Mouse (Mus musculus): ENCODE data around the gene Fhl2.
"Not testable (repeated sequence)": the region's sequence is repeated elsewhere in the genome, so short reads cannot be mapped to it uniquely, and the experiment has no call there.

Gene Fhl2

GRCm38 (mm10) chr1:43193423-43193822 is 3.4 kb downstream of the Fhl2 start:
- no peak for DNase-seq (ENCODE audit: low read depth, low spot score)

- no peak for DNase-seq (ENCODE audit: low read depth, low spot score)
Measured at GRCm38 (mm10) chr1:43192471-43192870, 4.3 kb downstream of the Fhl2 start.

GRCm38 (mm10) chr1:43191078-43191477 is 5.7 kb downstream of the Fhl2 start:
- DNase-seq (ENCODE audit: low read depth, low spot score): peak; percentile 48

DNA sequence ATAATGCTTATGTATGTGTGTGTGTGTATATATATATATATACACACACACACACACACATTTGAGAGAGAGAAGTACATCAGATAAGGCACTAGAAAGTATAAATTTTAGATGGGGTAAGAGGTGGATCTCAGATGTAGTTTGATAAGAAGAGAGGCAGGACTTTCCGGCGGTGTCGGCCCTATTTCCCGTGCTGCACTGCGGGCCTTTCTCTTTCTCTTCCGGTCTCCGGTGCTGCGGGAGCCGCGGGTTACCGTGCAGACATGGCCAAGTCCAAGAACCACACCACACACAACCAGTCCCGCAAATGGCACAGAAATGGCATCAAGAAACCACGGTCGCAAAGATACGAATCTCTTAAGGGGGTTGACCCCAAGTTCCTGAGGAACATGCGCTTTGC is 7.9 kb downstream of the Fhl2 start:
- DNase-seq (ENCODE audit: low read depth, low spot score): not testable (repeated sequence)

DNA sequence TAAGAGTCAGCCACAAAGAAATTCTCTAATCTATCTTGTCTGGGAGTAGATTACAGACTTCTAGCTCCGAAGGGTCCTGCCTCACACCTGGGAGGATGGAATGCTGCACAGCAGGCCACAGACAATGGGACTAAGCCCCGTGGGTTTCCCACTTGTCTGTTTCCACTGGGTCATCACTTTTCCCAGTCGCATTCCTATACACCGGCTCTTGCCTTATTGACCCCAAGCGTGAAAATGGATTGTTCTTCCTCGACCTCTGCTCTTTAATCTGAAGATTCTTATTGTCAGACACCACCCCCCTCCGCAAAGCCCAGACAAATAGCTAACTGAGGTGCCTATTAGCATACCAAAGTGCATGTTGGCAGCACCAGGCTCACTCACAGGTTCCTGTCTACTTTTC is 10.4 kb downstream of the Fhl2 start:
- no peak for DNase-seq (ENCODE audit: low read depth, low spot score)

DNA sequence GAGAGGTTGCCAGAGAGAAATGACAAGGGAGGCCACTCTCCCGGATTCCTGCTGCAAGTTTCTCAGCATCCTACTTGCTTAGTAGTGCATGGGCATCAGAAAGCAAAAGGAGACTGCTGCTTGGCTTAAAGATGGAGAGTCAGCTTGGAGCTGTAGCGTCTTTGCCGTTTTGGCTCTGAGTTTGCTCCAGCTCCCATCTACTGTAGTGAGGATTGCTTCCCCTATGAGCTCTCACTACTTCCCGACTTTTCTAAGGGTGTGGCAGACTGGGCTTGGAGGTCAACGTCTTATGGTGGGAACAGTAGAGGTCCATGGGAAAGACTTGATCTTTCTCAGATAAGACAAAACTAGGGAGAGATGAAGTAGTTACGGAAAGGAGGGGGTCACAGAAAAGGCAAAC is 15.9 kb downstream of the Fhl2 start:
- DNase-seq (ENCODE audit: low read depth, low spot score): no peak

DNA sequence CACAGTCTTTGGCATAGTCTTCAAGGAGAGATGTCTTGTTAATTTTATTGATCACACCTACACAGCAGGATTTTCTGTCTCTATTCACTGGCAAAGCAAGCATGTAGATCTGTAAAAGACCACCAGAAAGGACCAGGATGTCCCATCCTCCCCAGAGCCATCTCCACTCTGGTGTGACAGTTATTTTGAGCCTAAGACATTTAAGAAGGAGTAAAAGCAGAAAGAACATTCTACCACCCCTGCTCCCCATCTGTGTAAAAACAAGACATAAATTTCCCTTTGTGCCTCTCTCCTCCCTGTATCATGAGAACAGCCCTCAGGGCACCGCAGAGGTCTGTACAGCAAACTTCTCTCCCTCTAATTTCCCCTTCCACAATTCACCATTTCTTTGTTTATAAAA is 18.0 kb downstream of the Fhl2 start:
- DNase-seq (ENCODE audit: low read depth, low spot score): peak; percentile 88

DNA sequence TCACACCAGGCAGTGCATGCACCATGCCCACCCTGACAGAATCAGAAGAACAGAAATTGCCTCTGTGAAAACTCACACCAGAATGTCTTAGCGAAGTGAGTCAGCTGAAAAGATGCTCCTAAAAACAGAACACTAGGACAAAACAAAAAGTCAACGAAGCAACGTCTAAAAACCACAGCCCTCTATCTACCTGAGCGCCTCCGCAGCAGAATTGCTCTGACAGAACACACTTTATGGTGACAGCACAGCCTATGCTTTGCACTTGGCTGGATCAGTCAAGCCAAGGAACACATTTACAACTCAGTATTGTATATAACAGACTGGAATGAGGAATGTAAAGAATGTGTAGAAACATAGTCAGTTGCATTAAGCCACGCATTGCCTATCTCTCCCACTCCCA is 18.4 kb downstream of the Fhl2 start:
- DNase-seq (ENCODE audit: low read depth, low spot score): peak; percentile 76

- no peak for DNase-seq (ENCODE audit: low read depth, low spot score)
Measured at GRCm38 (mm10) chr1:43173283-43174226, 23.2 kb downstream of the Fhl2 start.

- no peak for DNase-seq (ENCODE audit: low read depth, low spot score)
Measured at GRCm38 (mm10) chr1:43171816-43172215, 25.0 kb downstream of the Fhl2 start.

GRCm38 (mm10) chr1:43171093-43171492 is 25.7 kb downstream of the Fhl2 start:
- no peak for DNase-seq (ENCODE audit: low read depth, low spot score)

- no peak for DNase-seq (ENCODE audit: low read depth, low spot score)
Measured at GRCm38 (mm10) chr1:43169661-43170060, 27.1 kb downstream of the Fhl2 start.

DNA sequence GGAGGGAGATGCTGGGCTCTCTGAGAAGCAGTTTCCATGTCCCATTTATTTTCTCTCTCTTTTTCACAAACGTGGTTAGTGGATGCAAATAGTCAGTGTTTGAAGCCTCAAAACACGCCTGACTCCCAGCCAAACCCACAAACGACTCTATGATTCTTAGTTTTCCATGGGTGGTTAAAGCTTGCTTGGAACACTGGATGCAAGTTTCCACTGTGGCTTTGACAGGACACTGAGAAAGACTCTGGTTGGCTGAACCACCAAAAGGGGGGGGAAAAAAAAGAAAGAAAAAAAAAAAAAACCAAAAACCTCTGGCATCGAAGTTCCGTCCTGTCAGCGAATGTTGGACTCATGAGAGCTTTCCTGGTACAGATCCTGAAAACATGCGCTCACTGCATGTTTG is 27.6 kb downstream of the Fhl2 start:
- DNase-seq (ENCODE audit: low read depth, low spot score): no peak

DNA sequence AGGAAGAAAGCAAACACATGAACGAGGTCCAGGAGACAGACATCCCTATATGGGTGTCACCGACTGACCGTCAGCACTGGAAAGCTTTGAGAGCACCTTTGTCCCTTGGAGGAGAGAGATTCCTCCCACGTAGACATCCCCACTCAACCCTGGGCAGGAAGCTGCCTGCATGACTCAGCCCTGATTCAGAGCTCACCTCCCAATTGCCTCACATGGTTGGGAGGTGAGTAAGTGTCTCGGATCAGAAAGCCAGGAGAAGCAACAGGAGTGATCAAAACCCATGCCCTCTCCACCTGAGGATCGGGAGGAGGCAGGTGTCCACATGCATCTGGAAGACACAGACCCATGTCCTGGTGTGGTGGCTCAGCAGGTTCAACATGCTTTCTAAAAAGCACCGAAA is 28.2 kb downstream of the Fhl2 start:
- no peak for DNase-seq (ENCODE audit: low read depth, low spot score)

DNA sequence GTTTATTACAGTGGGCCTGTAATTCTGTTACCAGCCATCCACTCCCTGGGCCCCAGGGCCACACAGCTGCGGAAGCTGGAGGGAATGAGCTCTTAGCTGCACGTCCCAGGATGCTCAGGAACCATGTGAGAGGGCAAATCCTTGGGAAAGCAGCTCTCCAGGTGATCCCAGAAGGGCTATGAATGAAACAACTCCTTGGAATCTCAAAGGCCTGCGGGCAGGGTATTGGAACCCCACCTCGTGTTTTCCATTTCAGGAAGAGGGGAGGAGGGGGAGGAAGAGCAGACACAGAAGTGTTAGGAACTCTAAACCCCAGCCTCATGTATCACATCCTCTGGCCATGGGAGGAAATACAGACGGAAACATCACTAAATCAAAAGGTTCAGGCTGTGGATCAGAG is 28.8 kb downstream of the Fhl2 start:
- no peak for DNase-seq (ENCODE audit: low read depth, low spot score)

- no peak for DNase-seq (ENCODE audit: low read depth, low spot score)
Measured at GRCm38 (mm10) chr1:43164582-43164981, 32.2 kb downstream of the Fhl2 start.

- DNase-seq (ENCODE audit: low read depth, low spot score): no peak
Measured at GRCm38 (mm10) chr1:43163467-43164418, 33.0 kb downstream of the Fhl2 start.

DNA sequence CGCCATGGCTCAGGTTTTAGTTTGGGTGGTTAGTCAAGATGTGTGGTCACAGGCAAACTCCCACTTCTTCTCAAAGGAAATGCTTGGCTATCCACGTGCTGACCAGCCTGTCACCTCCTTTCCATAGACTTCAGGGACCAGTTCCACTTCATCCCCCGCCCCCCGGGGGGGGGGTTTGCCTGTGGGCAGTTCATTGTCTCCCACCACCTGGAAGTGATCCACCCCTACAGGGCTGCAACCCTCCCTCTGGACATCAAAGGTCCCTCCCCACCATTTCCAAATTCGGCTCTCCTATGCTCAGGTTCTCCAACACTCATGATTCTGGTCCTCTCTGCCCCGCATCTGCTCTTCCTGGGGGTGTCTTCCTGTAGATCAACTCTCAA is 33.7 kb downstream of the Fhl2 start:
- no peak for DNase-seq (ENCODE audit: low read depth, low spot score)

DNA sequence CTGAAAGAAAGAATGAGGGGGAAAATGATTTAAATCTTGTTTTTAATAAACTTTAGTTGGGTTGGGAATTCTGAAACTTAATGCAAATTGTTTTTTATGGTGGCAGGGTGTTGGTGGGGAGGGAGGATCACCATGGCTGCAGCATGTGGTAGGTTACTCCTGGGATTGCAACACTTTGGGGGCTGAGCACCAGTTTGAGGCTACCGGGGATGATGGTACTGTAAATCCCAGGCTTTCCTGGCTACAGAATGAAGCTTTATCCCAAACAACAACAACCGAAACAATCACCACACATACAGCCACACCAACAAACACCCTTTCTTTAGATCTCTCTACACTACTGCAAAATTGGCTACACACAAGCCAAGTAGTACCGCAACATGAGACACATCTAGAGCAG is 34.4 kb downstream of the Fhl2 start:
- DNase-seq (ENCODE audit: low read depth, low spot score): no peak

- no peak for DNase-seq (ENCODE audit: low read depth, low spot score)
Measured at GRCm38 (mm10) chr1:43159429-43159828, 37.4 kb downstream of the Fhl2 start.

DNA sequence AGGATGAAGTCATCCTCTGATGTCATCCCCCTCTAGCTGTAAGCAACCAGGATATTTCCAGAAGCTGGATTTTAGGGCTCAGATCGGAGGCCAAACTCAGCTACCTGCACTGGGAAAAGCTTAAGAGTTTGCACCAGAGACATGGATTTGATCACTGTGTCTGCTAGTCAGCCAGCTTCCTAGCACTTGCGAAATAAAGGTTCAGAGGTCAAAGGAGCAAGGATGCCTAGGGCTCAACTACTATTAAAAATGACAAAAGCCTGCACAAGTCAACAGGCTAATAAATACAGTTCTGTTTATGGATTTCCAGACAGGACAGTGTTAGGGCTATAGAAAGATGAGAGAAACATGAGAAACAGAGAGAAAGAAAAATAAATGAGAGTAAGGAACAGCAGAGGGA is 38.9 kb downstream of the Fhl2 start:
- no peak for DNase-seq (ENCODE audit: low read depth, low spot score)

- DNase-seq (ENCODE audit: low read depth, low spot score): no peak
Measured at GRCm38 (mm10) chr1:43154491-43154890, 42.3 kb downstream of the Fhl2 start.

Data from telencephalon, adult 2 months (tissue).